Mouse (Mus musculus): ENCODE measurements around the gene Golga7b. TPM values are rescaled to one million over a fixed set of nuclear protein-coding genes. Genes with fewer than 3 reads are reported as not detected.

The Golga7b gene
- 11.5 and 11.6 TPM in 2 replicates for polyA plus RNA-seq (2016; fragmentation: Nextera tagmentation; extraction: Ambion mirVana)

- Histone ChIP-seq H3K36me3 (no peaks in the 10 kb centered on the region), H3K4me3 (no peak within 1 kb of the TSS), H3K4me1 (no peaks in the 10 kb centered on the region), H3K9ac (no peak within 1 kb of the TSS), H3K9me3 (replicated peaks) (no peaks in the 10 kb centered on the region), H3K4me2 (replicated peaks) (no peak within 1 kb of the TSS), H3K27ac (no peak within 1 kb of the TSS), H3K27me3 (peaks cover 8% of the 10 kb centered on the region; the same call in 1 of the 2 replicates)
- ATAC-seq (ENCODE audit: low FRiP score): no peak
- WGBS: 98% methylated on average over 3 of the region's 3 CpGs
Measured at GRCm38 (mm10) chr19:42247519-42247918, at the start of gene Golga7b. Golga7b (plus strand) TSS chr19:42247574.

GRCm38 (mm10) chr19:42198026-42198425 is 49.3 kb upstream of the Golga7b start:
- 44% methylated on average over 11 of the region's 11 CpGs for WGBS
- no peaks in the 10 kb centered on the region for H3K36me3 ChIP-seq
- no peak overlapping the region for H3K4me3 ChIP-seq
- H3K27ac ChIP-seq: no peak overlapping the region
- H3K9ac ChIP-seq: no peak overlapping the region
- H3K4me1 ChIP-seq: peaks cover 14% of the 10 kb centered on the region
- ATAC-seq (ENCODE audit: low FRiP score): no peak
- peaks cover 54% of the 10 kb centered on the region for H3K27me3 ChIP-seq
- no peaks in the 10 kb centered on the region for H3K9me3 ChIP-seq (replicated peaks)
- no peak overlapping the region for H3K4me2 ChIP-seq (replicated peaks)

GRCm38 (mm10) chr19:42201696-42202381 is 45.5 kb upstream of the Golga7b start, which contains the start of gene Sfrp5:
Sfrp5 (minus strand) TSS chr19:42202252.
- Histone ChIP-seq H3K27ac (no peak within 1 kb of the TSS), H3K9ac (0 out of 2 replicates have a peak within 1 kb of the TSS, but pooled peaks have one; percentile 27), H3K9me3 (replicated peaks) (no peaks in the 10 kb centered on the region), H3K4me3 (peak within 1 kb of the TSS; percentile 26), H3K36me3 (no peaks in the 10 kb centered on the region), H3K4me2 (replicated peaks) (peak within 1 kb of the TSS; percentile 48), H3K27me3 (peaks cover 69% of the 10 kb centered on the region), H3K4me1 (peaks cover 14% of the 10 kb centered on the region)
- peak; percentile 26; the same call in 1 of the 2 replicates for ATAC-seq (ENCODE audit: low FRiP score)
- WGBS: under 1% methylated on average over 50 of the region's 60 CpGs

- peaks cover 14% of the 10 kb centered on the region for H3K4me1 ChIP-seq
- H3K4me2 ChIP-seq (replicated peaks): peak overlapping the region; percentile 48; the same call in 1 of the 2 replicates
- no peaks in the 10 kb centered on the region for H3K36me3 ChIP-seq
- no peaks in the 10 kb centered on the region for H3K9me3 ChIP-seq (replicated peaks)
- H3K27me3 ChIP-seq: peaks cover 66% of the 10 kb centered on the region
- 45% methylated on average over 8 of the region's 8 CpGs for WGBS
- ATAC-seq (ENCODE audit: low FRiP score): no peak
- H3K27ac ChIP-seq: no peak overlapping the region
- H3K9ac ChIP-seq: no peak overlapping the region
- H3K4me3 ChIP-seq: peak overlapping the region; percentile 26; the same call in 1 of the 2 replicates
Measured at GRCm38 (mm10) chr19:42202467-42202866, 44.9 kb upstream of the Golga7b start.

GRCm38 (mm10) chr19:42204306-42204705 is 43.1 kb upstream of the Golga7b start:
- Histone ChIP-seq H3K36me3 (no peaks in the 10 kb centered on the region), H3K27me3 (peaks cover 55% of the 10 kb centered on the region), H3K4me1 (peaks cover 15% of the 10 kb centered on the region), H3K4me2 (replicated peaks) (no peak overlapping the region), H3K27ac (no peak overlapping the region), H3K4me3 (no peak overlapping the region), H3K9ac (no peak overlapping the region), H3K9me3 (replicated peaks) (no peaks in the 10 kb centered on the region)
- no peak for ATAC-seq (ENCODE audit: low FRiP score)
- WGBS: 71% methylated on average over 4 of the region's 4 CpGs

- Histone ChIP-seq H3K4me1 (peaks cover 20% of the 10 kb centered on the region), H3K4me3 (no peak overlapping the region), H3K4me2 (replicated peaks) (no peak overlapping the region), H3K9ac (no peak overlapping the region), H3K27me3 (peaks cover 49% of the 10 kb centered on the region), H3K9me3 (replicated peaks) (no peaks in the 10 kb centered on the region), H3K27ac (no peak overlapping the region), H3K36me3 (no peaks in the 10 kb centered on the region)
- ATAC-seq (ENCODE audit: low FRiP score): no peak
- WGBS: 71% methylated on average over 8 of the region's 8 CpGs
Measured at GRCm38 (mm10) chr19:42205201-42205600, 42.2 kb upstream of the Golga7b start.

GRCm38 (mm10) chr19:42209485-42209884 is 37.9 kb upstream of the Golga7b start:
- ATAC-seq (ENCODE audit: low FRiP score): no peak
- Histone ChIP-seq H3K4me2 (replicated peaks) (no peak overlapping the region), H3K9me3 (replicated peaks) (no peaks in the 10 kb centered on the region), H3K27ac (no peak overlapping the region), H3K27me3 (peaks cover 11% of the 10 kb centered on the region; the same call in 1 of the 2 replicates), H3K4me1 (peaks cover 6% of the 10 kb centered on the region; the same call in 1 of the 2 replicates), H3K9ac (no peak overlapping the region), H3K4me3 (no peak overlapping the region), H3K36me3 (no peaks in the 10 kb centered on the region)
- WGBS: 57% methylated on average over 7 of the region's 7 CpGs

- Histone ChIP-seq H3K9me3 (replicated peaks) (no peaks in the 10 kb centered on the region), H3K4me1 (peaks cover 6% of the 10 kb centered on the region; the same call in 1 of the 2 replicates), H3K9ac (no peak overlapping the region), H3K4me3 (no peak overlapping the region), H3K4me2 (replicated peaks) (no peak overlapping the region), H3K36me3 (no peaks in the 10 kb centered on the region), H3K27me3 (peaks cover 10% of the 10 kb centered on the region; the same call in 1 of the 2 replicates), H3K27ac (no peak overlapping the region)
- WGBS: 68% methylated on average over 6 of the region's 6 CpGs
- no peak for ATAC-seq (ENCODE audit: low FRiP score)
Measured at GRCm38 (mm10) chr19:42209976-42210375, 37.4 kb upstream of the Golga7b start.

GRCm38 (mm10) chr19:42211936-42212335 is 35.4 kb upstream of the Golga7b start:
- no peak for ATAC-seq (ENCODE audit: low FRiP score)
- Histone ChIP-seq H3K27ac (no peak overlapping the region), H3K27me3 (peaks cover 8% of the 10 kb centered on the region; the same call in 1 of the 2 replicates), H3K9ac (no peak overlapping the region), H3K36me3 (no peaks in the 10 kb centered on the region), H3K4me1 (peaks cover 6% of the 10 kb centered on the region; the same call in 1 of the 2 replicates), H3K4me2 (replicated peaks) (no peak overlapping the region), H3K9me3 (replicated peaks) (no peaks in the 10 kb centered on the region), H3K4me3 (no peak overlapping the region)
- 28% methylated on average over 8 of the region's 8 CpGs for WGBS

GRCm38 (mm10) chr19:42214601-42215000 is 32.8 kb upstream of the Golga7b start:
- Histone ChIP-seq H3K36me3 (no peaks in the 10 kb centered on the region), H3K4me3 (no peak overlapping the region), H3K4me2 (replicated peaks) (no peak overlapping the region), H3K9ac (no peak overlapping the region), H3K27me3 (peaks cover 8% of the 10 kb centered on the region; the same call in 1 of the 2 replicates), H3K9me3 (replicated peaks) (no peaks in the 10 kb centered on the region), H3K4me1 (peaks cover 2% of the 10 kb centered on the region; the same call in 1 of the 2 replicates), H3K27ac (no peak overlapping the region)
- 77% methylated on average over 2 of the region's 2 CpGs for WGBS
- no peak for ATAC-seq (ENCODE audit: low FRiP score)

- ATAC-seq (ENCODE audit: low FRiP score): peak; percentile 40; the same call in 1 of the 2 replicates
- WGBS: 75% methylated on average over 7 of the region's 7 CpGs
- H3K4me2 ChIP-seq (replicated peaks): no peak overlapping the region
- H3K27ac ChIP-seq: no peak overlapping the region
- no peaks in the 10 kb centered on the region for H3K9me3 ChIP-seq (replicated peaks)
- no peaks in the 10 kb centered on the region for H3K36me3 ChIP-seq
- H3K9ac ChIP-seq: no peak overlapping the region
- H3K4me1 ChIP-seq: no peaks in the 10 kb centered on the region
- no peak overlapping the region for H3K4me3 ChIP-seq
- H3K27me3 ChIP-seq: peaks cover 5% of the 10 kb centered on the region; the same call in 1 of the 2 replicates
Measured at GRCm38 (mm10) chr19:42216699-42217373, 30.5 kb upstream of the Golga7b start.

- peaks cover 5% of the 10 kb centered on the region; the same call in 1 of the 2 replicates for H3K27me3 ChIP-seq
- no peaks in the 10 kb centered on the region for H3K36me3 ChIP-seq
- ATAC-seq (ENCODE audit: low FRiP score): peak; percentile 22; the same call in 1 of the 2 replicates
- no peak overlapping the region for H3K4me2 ChIP-seq (replicated peaks)
- no peaks in the 10 kb centered on the region for H3K4me1 ChIP-seq
- H3K4me3 ChIP-seq: no peak overlapping the region
- H3K27ac ChIP-seq: no peak overlapping the region
- no peak overlapping the region for H3K9ac ChIP-seq
- no peaks in the 10 kb centered on the region for H3K9me3 ChIP-seq (replicated peaks)
- WGBS: 11% methylated on average over 2 of the region's 2 CpGs
Measured at GRCm38 (mm10) chr19:42217374-42217763, 30.0 kb upstream of the Golga7b start.

All from hindbrain, embryonic 12.5 days (tissue).